Mouse (Mus musculus) kidney, embryonic 16.5 days (tissue): ENCODE results near the gene Csdc2. TPM values are rescaled to one million over a fixed set of nuclear protein-coding genes. Genes with fewer than 3 reads are reported as not detected.

ENCODE experiments used
- ATAC-seq: fragments of 200-750 bp; cut with Nextera tagmentation; 2 replicates; pipeline ENCODE4 v1.8.0; 2017; ENCODE audit warnings: moderate TSS enrichment; ENCODE audit not compliant: low FRiP score, low TSS enrichment
- H3K27ac ChIP-seq: fragments of 300-500 bp; sonication (generic); 2 replicates; pipeline ENCODE4 v1.5.1; 2014; ENCODE audit warnings: low read length
- H3K27me3 ChIP-seq: fragments of 300-500 bp; sonication (generic); 2 replicates; pipeline ENCODE4 v1.6.1; 2014; ENCODE audit warnings: low read length, control low read depth, mixed read lengths; ENCODE audit not compliant: insufficient read depth
- H3K36me3 ChIP-seq: fragments of 300-500 bp; sonication (generic); 2 replicates; pipeline ENCODE4 v1.6.1; 2014; ENCODE audit warnings: low read length, control low read depth, mixed read lengths; ENCODE audit not compliant: insufficient read depth
- H3K4me1 ChIP-seq: fragments of 300-500 bp; sonication (generic); 2 replicates; pipeline ENCODE4 v1.6.1; 2014; ENCODE audit warnings: low read length, control low read depth, mixed read lengths; ENCODE audit not compliant: insufficient read depth
- H3K4me2 ChIP-seq: fragments of 300-500 bp; sonication (generic); replicated peaks from 2 replicates; pipeline ENCODE4 v1.6.1; 2014; ENCODE audit warnings: low read depth, low read length
- H3K4me3 ChIP-seq: fragments of 300-500 bp; sonication (generic); 2 replicates; pipeline ENCODE4 v1.5.1; 2014; ENCODE audit warnings: mild to moderate bottlenecking, low read length
- H3K9ac ChIP-seq: fragments of 300-500 bp; sonication (generic); replicated peaks from 2 replicates; pipeline ENCODE4 v1.6.1; 2014; ENCODE audit warnings: low read length
- H3K9me3 ChIP-seq: fragments of 300-500 bp; sonication (generic); 2 replicates; pipeline ENCODE4 v1.6.1; 2016; ENCODE audit warnings: low read length, control low read depth
- WGBS: fragments of 180-500 bp; shearing (Covaris S2); extraction: QIAGEN DNeasy Blood & Tissue Kit; methylation state at CpG from one replicate; pipeline ENCODE4 v1.1.7; 2014; 5-methylcytosine and 5-hydroxymethylcytosine counted together
- polyA plus RNA-seq: library from polyadenylated mRNA; unstranded; fragments of >200 nt; fragmentation: Nextera tagmentation; extraction: Ambion mirVana; gene quantifications from 2 replicates; pipeline ENCODE4 v1.2.1, GENCODE M21; 2015

Gene Csdc2
- polyA plus RNA-seq, 1 experiment from 2014 or later: 35.2 TPM

DNA sequence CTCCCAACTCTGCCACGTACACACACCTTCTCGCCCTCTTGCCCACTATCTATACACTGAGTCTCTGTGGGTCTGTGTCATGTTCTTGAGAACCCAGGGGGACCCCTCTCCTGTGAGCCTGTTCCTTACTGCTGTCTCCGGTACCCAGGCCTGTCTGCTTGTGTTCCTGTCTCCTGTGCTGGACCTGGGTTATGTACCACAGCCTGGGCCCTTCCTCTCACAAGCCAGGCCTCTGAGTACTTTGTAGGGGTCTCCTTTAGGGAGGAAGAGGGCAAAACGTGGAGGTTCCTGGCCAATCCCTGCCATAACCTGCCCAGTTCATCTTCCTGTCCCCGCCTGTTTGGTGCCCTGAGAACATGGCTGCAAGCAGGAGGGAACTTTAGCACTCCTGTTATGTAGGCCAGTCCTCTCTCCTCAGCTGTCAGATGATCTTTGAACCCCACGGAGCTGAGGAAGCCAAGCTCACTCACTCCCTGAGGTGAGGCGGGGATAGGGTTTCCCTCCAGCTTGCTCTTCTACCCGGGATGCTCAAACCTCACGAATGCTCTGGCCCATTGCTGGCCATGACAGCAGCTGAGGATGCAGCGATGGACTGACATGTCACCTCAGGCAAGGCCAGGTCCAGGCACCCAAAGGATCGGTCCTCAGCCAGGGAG, 13.0 kb downstream of the Csdc2 start:
- H3K4me3 ChIP-seq: no peak overlapping the region
- H3K9me3 ChIP-seq: no peaks in the 10 kb centered on the region
- no peak overlapping the region for H3K9ac ChIP-seq
- ATAC-seq: no peak
- H3K27me3 ChIP-seq: no peaks in the 10 kb centered on the region
- H3K27ac ChIP-seq: no peak overlapping the region
- WGBS: 60% methylated on average over 11 of the region's 11 CpGs
- H3K4me1 ChIP-seq: no peaks in the 10 kb centered on the region
- H3K36me3 ChIP-seq: peaks cover 7% of the 10 kb centered on the region
- no peak overlapping the region for H3K4me2 ChIP-seq

- Histone ChIP-seq H3K27ac (no peak overlapping the region), H3K9ac (no peak overlapping the region), H3K27me3 (no peaks in the 10 kb centered on the region), H3K4me2 (no peak overlapping the region), H3K4me1 (no peaks in the 10 kb centered on the region), H3K4me3 (no peak overlapping the region), H3K36me3 (peaks cover 14% of the 10 kb centered on the region), H3K9me3 (no peaks in the 10 kb centered on the region)
- 66% methylated on average over 5 of the region's 5 CpGs for WGBS
- ATAC-seq: no peak
Observed at GRCm38 (mm10) chr15:81950716-81951115, 14.2 kb downstream of the Csdc2 start.

- H3K36me3 ChIP-seq: peaks cover 14% of the 10 kb centered on the region
- no peak overlapping the region for H3K4me2 ChIP-seq
- 85% methylated on average over 9 of the region's 9 CpGs for WGBS
Observed at GRCm38 (mm10) chr15:81951159-81951558, 14.6 kb downstream of the Csdc2 start.

DNA sequence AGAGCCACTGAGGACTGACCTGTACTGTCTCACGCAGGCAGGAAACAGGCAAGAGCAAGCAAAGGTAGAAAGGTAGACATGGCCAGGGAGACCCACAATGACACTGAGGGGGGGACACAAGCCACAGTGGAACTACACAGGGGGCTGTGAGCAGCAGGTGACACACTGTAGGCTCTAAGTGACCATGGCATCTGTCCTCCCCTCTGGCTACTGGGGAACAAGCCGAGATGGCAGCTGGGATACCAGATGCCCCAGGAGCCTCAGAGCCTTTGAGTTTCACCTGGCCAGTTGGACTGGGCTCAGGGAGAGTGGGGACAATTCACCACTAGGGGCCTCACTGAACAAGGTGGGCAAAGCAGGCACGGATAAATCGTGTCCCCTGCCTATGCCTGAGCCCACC, 15.8 kb downstream of the Csdc2 start:
- no peak overlapping the region for H3K4me2 ChIP-seq
- no peak overlapping the region for H3K27ac ChIP-seq
- no peak overlapping the region for H3K4me3 ChIP-seq
- no peak overlapping the region for H3K9ac ChIP-seq
- H3K4me1 ChIP-seq: no peaks in the 10 kb centered on the region
- no peaks in the 10 kb centered on the region for H3K27me3 ChIP-seq
- no peak for ATAC-seq
- H3K36me3 ChIP-seq: peaks cover 14% of the 10 kb centered on the region
- H3K9me3 ChIP-seq: no peaks in the 10 kb centered on the region
- 87% methylated on average over 4 of the region's 4 CpGs for WGBS

More at GRCm38 (mm10) chr15:81951159-81951558, 14.6 kb downstream of the Csdc2 start:
- Histone ChIP-seq H3K27me3 (no peaks in the 10 kb centered on the region), H3K9me3 (no peaks in the 10 kb centered on the region), H3K4me3 (no peak overlapping the region), H3K4me1 (no peaks in the 10 kb centered on the region), H3K27ac (no peak overlapping the region), H3K9ac (no peak overlapping the region)
- ATAC-seq: no peak

- H3K4me1 ChIP-seq: no peaks in the 10 kb centered on the region
- no peak overlapping the region for H3K4me2 ChIP-seq
- no peak overlapping the region for H3K9ac ChIP-seq
- no peak overlapping the region for H3K4me3 ChIP-seq
- ATAC-seq: no peak
- no peaks in the 10 kb centered on the region for H3K9me3 ChIP-seq
- H3K27ac ChIP-seq: no peak overlapping the region
- no peaks in the 10 kb centered on the region for H3K27me3 ChIP-seq
- H3K36me3 ChIP-seq: peaks cover 14% of the 10 kb centered on the region
- 88% methylated on average over 9 of the region's 9 CpGs for WGBS
Observed at GRCm38 (mm10) chr15:81954151-81954583, 17.6 kb downstream of the Csdc2 start.

- Histone ChIP-seq H3K27me3 (no peaks in the 10 kb centered on the region), H3K9me3 (no peaks in the 10 kb centered on the region), H3K4me1 (0 out of 2 replicates have a peak, but pooled peaks cover under 1% of the 10 kb centered on the region), H3K4me2 (no peak overlapping the region), H3K36me3 (peaks cover 14% of the 10 kb centered on the region), H3K9ac (no peak overlapping the region), H3K4me3 (no peak overlapping the region), H3K27ac (no peak overlapping the region)
- 93% methylated on average over 6 of the region's 6 CpGs for WGBS
- ATAC-seq: no peak
Observed at GRCm38 (mm10) chr15:81954716-81955115, 18.2 kb downstream of the Csdc2 start.

DNA sequence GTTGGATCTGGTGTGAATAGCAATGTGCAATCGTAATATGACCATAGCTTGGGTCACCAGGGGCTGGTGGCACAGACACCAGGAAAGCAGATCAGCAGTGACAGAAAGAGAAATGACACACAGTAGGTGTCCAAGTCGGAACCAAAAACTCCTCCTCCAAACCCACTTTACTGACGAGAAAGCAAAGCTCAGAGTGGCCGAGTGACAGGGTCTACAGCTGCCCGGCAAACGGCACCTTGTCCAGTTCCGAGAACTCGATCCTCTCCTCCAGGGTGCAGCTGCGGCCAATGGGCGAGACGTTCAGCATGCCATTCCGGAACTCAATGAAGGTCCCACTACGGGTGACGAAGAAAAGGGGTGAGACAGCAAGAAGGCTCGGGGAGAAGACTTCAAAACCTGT, 18.9 kb downstream of the Csdc2 start:
- no peak for ATAC-seq
- H3K4me3 ChIP-seq: no peak overlapping the region
- H3K9me3 ChIP-seq: no peaks in the 10 kb centered on the region
- H3K36me3 ChIP-seq: peaks cover 14% of the 10 kb centered on the region; the same call in 1 of the 2 replicates
- no peak overlapping the region for H3K27ac ChIP-seq
- H3K4me2 ChIP-seq: no peak overlapping the region
- no peak overlapping the region for H3K9ac ChIP-seq
- no peaks in the 10 kb centered on the region for H3K27me3 ChIP-seq
- 90% methylated on average over 15 of the region's 15 CpGs for WGBS
- 0 out of 2 replicates have a peak, but pooled peaks cover 4% of the 10 kb centered on the region for H3K4me1 ChIP-seq

DNA sequence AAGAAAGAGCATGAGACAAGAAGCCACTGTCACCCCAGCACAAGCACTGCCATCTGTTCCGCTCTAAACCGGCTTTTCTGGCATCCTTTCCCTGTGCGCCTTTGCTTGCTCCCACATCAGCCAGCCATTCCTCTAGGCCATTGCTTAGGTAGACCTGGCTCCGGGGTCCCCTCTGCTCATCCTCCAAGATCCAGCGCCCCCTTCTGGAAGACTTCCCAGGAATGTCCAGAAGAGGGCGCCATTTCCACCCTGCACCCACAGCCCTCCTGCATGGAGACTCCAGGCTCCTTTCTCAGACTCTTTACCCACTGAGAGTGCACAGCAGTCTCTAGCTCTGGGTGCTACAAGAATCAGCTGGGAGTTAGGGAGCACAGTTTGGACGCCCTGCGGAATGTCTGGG, 19.9 kb downstream of the Csdc2 start:
- Histone ChIP-seq H3K27ac (no peak overlapping the region), H3K9me3 (no peaks in the 10 kb centered on the region), H3K9ac (no peak overlapping the region), H3K4me2 (no peak overlapping the region), H3K27me3 (no peaks in the 10 kb centered on the region), H3K36me3 (peaks cover 14% of the 10 kb centered on the region; the same call in 1 of the 2 replicates), H3K4me1 (0 out of 2 replicates have a peak, but pooled peaks cover 4% of the 10 kb centered on the region), H3K4me3 (no peak overlapping the region)
- ATAC-seq: no peak
- WGBS: 63% methylated on average over 8 of the region's 8 CpGs

- no peak overlapping the region for H3K4me3 ChIP-seq
- no peak for ATAC-seq
- no peak overlapping the region for H3K9ac ChIP-seq
Observed at GRCm38 (mm10) chr15:81957598-81957997, 21.0 kb downstream of the Csdc2 start.

DNA sequence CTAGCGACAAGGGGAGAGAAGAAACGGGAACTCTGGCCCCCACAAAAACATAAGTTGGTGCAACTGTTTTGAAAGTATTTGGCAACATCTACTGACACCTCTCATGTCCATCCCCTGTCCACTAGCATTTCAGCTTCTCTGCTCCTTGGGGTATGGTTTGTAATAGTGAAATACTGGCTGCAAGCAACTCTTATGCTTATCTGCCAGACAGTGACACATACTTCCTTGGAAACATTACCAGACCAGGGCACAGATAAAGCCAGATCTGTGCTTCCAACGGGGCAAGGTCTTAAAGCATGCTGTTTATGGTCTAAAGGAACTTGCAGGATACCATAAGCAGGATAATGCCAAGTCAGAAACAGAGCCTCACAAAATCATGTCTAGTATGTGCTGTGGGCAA, 22.3 kb downstream of the Csdc2 start:
- 93% methylated on average over 3 of the region's 3 CpGs for WGBS
- Histone ChIP-seq H3K9me3 (no peaks in the 10 kb centered on the region), H3K4me2 (no peak overlapping the region), H3K27ac (no peak overlapping the region), H3K27me3 (no peaks in the 10 kb centered on the region), H3K9ac (no peak overlapping the region), H3K4me1 (0 out of 2 replicates have a peak, but pooled peaks cover 4% of the 10 kb centered on the region), H3K36me3 (peaks cover 14% of the 10 kb centered on the region; the same call in 1 of the 2 replicates), H3K4me3 (no peak overlapping the region)
- ATAC-seq: no peak

More at GRCm38 (mm10) chr15:81957598-81957997, 21.0 kb downstream of the Csdc2 start:
- Histone ChIP-seq H3K4me1 (0 out of 2 replicates have a peak, but pooled peaks cover 4% of the 10 kb centered on the region), H3K9me3 (no peaks in the 10 kb centered on the region), H3K4me2 (no peak overlapping the region), H3K27ac (no peak overlapping the region), H3K36me3 (peaks cover 14% of the 10 kb centered on the region; the same call in 1 of the 2 replicates), H3K27me3 (no peaks in the 10 kb centered on the region)
- 80% methylated on average over 11 of the region's 11 CpGs for WGBS
